Mouse (Mus musculus): ENCODE results near the gene Drc3.

- TF ChIP-seq CTCF (IDR thresholded peaks at IDR 0.05; ENCODE audit: extremely low read depth, insufficient read length, insufficient replicate concordance, low read depth, low read length) (no peak), POLR2A (IDR thresholded peaks at IDR 0.05; ENCODE audit: low read depth, low read length) (no peak)
Measured at GRCm38 (mm10) chr11:60355952-60356351, 2.8 kb downstream of the Drc3 start.

Measured in small intestine, adult 2 months (tissue).